Mouse (Mus musculus): Measurements from ENCODE around the gene Nrcam. TPM values are rescaled to one million over a fixed set of nuclear protein-coding genes. Genes with fewer than 3 reads are reported as not detected.
"Not testable (repeated sequence)": the region's sequence is repeated elsewhere in the genome, so short reads cannot be mapped to it uniquely, and the experiment has no call there.

Gene Nrcam
- 83.7 and 91.2 TPM in 2 replicates for polyA plus RNA-seq (2015; fragmentation: Nextera tagmentation; extraction: Ambion mirVana)

DNA sequence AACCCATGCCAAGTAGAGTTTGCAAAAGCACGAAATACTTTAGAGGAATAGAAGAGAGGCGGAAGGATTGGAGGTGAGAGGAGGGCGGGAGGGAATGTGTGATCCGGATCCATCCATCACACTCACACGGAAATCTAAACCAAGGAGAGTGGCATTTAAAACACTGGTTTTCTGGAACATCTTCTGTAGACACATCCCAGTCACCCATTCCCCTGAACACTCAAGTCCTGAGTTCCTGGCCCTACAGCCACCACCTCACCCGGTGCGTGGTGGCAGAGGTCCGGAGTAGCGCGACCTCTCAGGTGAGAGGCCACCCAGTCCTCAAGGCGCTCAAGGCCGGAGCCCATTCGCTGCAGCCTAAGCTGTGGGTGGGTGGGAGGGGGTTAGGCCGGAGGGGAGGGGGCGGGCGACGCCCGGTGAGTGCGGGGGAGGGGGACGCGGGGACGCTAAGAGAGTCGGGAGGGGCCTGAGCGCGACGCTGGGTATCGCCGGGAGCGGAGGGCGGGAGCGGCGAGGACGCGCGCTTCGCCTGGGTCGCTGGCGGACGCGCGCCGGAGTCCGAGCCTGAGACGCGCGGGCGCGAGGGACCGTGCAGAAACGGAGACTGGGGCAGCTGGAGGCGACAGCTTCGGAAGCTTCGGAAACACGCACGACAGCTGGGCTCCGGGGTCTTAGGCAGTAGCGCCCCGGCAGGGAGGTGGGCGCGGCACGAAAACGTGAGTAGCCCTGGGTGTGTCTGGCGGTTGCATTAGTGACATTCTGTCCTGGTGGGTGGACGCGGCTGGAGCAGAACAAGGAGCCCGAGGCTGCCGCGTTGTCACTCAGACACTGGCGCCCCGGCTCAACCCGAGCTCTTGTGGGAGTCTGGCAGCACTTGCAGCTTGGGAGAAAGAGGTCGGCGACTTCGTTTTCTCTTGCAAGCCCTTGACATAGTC, at the start of gene Nrcam:
Gene Nrcam (plus strand): TSS at position 505 of the 935 bp plus-strand sequence.
- H3K9ac ChIP-seq: peak within 1 kb of the TSS; percentile 88
- ATAC-seq: peak; percentile 76

DNA sequence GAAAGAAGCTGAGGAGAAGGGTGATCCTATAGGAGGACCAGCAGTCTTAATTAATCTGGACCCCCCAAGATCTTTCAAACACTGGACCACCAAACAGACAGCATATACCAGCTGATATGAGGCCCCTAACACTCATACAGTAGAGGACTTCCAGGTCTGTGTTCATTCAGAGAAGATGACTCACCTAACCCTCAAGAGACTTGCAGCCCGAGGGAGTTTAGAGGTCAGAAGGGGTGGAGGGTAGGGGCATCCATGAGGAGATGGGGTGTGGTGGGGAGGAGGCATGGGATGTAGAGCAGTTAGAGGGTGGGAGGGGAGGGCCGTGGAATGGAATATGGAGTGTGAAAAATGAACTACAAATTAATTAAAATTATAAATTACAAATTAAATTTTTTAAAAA, 48.5 kb upstream of the Nrcam start:
- ATAC-seq; H3K27me3 ChIP-seq; H3K4me1 ChIP-seq; H3K9me3 ChIP-seq (replicated peaks); H3K4me3 ChIP-seq; H3K4me2 ChIP-seq; H3K27ac ChIP-seq; H3K9ac ChIP-seq: not testable (repeated sequence)
- peaks cover 10% of the 10 kb centered on the region for H3K36me3 ChIP-seq (ENCODE audit: poor library complexity, severe bottlenecking)
- WGBS: 85% methylated on average over 2 of the region's 2 CpGs

More for the DNA sequence above, at the start of gene Nrcam:
- WGBS: 2% methylated on average over 72 of the region's 74 CpGs
- Histone ChIP-seq H3K36me3 (ENCODE audit: poor library complexity, severe bottlenecking) (no peaks in the 10 kb centered on the region), H3K4me3 (peak within 1 kb of the TSS; percentile 86), H3K4me2 (peak within 1 kb of the TSS; percentile 83), H3K9me3 (replicated peaks) (no peaks in the 10 kb centered on the region), H3K27ac (peak within 1 kb of the TSS; percentile 92), H3K4me1 (peaks cover 35% of the 10 kb centered on the region), H3K27me3 (no peaks in the 10 kb centered on the region)

DNA sequence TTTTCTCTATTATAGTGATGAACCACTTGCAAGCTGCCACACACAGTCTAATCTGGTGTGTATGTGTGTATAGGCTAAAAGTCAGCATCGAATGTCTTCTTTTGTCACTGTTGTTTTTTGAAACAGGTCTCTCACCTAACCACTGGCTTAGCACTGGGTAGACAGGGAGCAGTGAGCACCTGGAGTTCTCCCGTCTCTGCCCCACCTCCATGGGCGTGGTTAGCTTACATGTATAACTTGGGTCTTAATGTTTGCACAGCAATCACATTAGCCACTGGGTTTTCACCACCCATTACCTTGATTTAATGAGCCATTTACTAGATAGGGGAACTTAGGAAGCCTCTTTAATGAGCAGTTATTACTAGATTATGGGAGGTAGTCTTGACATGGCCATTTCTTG, 47.2 kb upstream of the Nrcam start:
- Histone ChIP-seq H3K4me3 (no peak overlapping the region), H3K4me1 (no peaks in the 10 kb centered on the region), H3K27me3 (no peaks in the 10 kb centered on the region), H3K36me3 (ENCODE audit: poor library complexity, severe bottlenecking) (peaks cover 10% of the 10 kb centered on the region), H3K4me2 (no peak overlapping the region), H3K27ac (no peak overlapping the region), H3K9me3 (replicated peaks) (no peaks in the 10 kb centered on the region), H3K9ac (no peak overlapping the region)
- ATAC-seq: no peak
- 90% methylated on average over 3 of the region's 3 CpGs for WGBS

DNA sequence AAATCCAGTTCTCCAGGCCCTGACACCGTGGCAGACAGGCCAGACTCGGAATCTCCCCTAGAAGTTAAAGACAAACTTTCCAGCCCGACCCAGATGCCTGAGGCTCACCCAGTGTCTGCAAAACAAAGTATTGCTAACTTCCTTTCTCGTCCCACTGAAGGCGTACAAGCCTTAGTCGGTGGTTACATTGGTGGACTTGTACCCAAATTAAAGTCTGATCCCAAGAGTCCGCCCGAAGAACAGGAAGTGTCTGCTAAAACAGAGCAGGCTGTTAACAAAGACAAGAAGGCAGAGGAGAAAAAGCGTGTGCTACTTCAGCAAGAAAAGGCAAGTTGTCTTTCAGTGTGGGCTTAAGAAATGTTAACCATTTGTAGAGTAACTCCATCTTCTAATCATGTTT, 45.3 kb upstream of the Nrcam start:
- no peak overlapping the region for H3K4me3 ChIP-seq
- H3K9me3 ChIP-seq (replicated peaks): no peaks in the 10 kb centered on the region
- H3K9ac ChIP-seq: no peak overlapping the region
- no peak overlapping the region for H3K27ac ChIP-seq
- no peaks in the 10 kb centered on the region for H3K27me3 ChIP-seq
- 88% methylated on average over 9 of the region's 9 CpGs for WGBS
- H3K4me2 ChIP-seq: no peak overlapping the region
- no peak for ATAC-seq
- H3K36me3 ChIP-seq (ENCODE audit: poor library complexity, severe bottlenecking): peaks cover 10% of the 10 kb centered on the region
- no peaks in the 10 kb centered on the region for H3K4me1 ChIP-seq

DNA sequence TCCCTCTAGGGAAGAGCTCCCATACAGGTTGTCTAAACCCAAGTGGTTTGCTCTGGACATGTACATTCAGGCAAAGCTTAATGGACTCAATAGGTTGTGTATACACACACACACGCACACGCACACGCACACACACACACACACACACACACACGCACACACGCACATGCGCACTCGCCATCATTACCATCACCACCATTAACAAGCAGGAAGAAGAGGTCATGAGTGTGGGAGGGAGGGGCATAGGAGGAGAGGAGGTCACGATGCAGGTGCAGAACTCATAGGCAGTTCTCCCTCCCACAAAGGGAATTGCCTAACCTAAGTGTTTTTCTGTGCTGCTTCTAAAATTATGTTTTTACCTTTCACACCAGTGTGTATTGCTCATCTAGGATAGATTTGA, 41.7 kb upstream of the Nrcam start:
- Histone ChIP-seq H3K9ac (no peak overlapping the region), H3K4me2 (no peak overlapping the region), H3K4me3 (no peak overlapping the region), H3K9me3 (replicated peaks) (no peaks in the 10 kb centered on the region), H3K36me3 (ENCODE audit: poor library complexity, severe bottlenecking) (peaks cover 21% of the 10 kb centered on the region), H3K27me3 (no peaks in the 10 kb centered on the region), H3K27ac (no peak overlapping the region), H3K4me1 (no peaks in the 10 kb centered on the region)
- WGBS: 95% methylated on average over 8 of the region's 8 CpGs
- no peak for ATAC-seq

DNA sequence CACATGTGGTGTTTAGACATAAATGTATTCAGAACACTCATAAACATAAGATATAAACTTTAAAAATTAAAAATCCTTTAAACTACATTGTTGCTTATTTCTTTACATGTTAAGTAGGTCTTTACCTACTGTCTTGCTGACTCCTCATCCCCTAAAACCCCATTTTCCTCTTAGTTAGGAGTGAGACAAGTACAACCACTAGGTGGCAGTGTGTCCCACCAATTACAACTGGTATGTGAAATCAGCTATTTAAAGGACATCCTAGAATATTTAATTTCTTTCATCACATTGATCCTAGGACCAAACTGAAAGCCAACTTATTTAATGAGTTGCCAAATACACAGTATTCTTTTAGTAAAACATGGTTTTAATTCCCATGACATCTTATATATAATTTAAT, 36.4 kb upstream of the Nrcam start:
- no peak overlapping the region for H3K27ac ChIP-seq
- no peak overlapping the region for H3K4me3 ChIP-seq
- no peak overlapping the region for H3K9ac ChIP-seq
- no peaks in the 10 kb centered on the region for H3K27me3 ChIP-seq
- peaks cover 20% of the 10 kb centered on the region for H3K36me3 ChIP-seq (ENCODE audit: poor library complexity, severe bottlenecking)
- ATAC-seq: peak; percentile 74; the same call in 1 of the 2 replicates
- H3K4me1 ChIP-seq: no peaks in the 10 kb centered on the region
- H3K9me3 ChIP-seq (replicated peaks): no peaks in the 10 kb centered on the region
- no peak overlapping the region for H3K4me2 ChIP-seq

DNA sequence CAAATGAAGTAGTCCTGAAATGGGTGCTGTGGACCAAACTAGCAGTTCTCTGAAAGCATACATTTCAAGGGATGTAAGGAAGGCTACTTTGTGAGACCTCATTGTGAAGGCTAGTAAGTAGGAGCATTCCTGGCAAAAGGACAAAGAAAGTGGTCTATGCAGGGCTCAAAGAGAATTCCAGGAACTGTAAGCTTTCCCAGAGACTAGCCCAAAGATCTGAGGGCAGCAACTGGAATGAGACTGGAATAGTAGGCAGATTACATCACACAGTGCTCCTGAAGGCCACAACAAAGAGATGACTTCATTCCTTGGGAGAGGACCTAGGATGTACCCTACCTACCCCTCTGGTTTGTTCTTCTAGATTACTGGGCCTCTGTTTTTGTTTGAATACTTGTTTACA, 27.9 kb upstream of the Nrcam start:
- no peaks in the 10 kb centered on the region for H3K9me3 ChIP-seq (replicated peaks)
- no peaks in the 10 kb centered on the region for H3K27me3 ChIP-seq
- no peak for ATAC-seq
- H3K4me2 ChIP-seq: no peak overlapping the region
- H3K36me3 ChIP-seq (ENCODE audit: poor library complexity, severe bottlenecking): peaks cover 36% of the 10 kb centered on the region
- no peak overlapping the region for H3K9ac ChIP-seq
- H3K27ac ChIP-seq: no peak overlapping the region
- no peaks in the 10 kb centered on the region for H3K4me1 ChIP-seq
- no peak overlapping the region for H3K4me3 ChIP-seq

DNA sequence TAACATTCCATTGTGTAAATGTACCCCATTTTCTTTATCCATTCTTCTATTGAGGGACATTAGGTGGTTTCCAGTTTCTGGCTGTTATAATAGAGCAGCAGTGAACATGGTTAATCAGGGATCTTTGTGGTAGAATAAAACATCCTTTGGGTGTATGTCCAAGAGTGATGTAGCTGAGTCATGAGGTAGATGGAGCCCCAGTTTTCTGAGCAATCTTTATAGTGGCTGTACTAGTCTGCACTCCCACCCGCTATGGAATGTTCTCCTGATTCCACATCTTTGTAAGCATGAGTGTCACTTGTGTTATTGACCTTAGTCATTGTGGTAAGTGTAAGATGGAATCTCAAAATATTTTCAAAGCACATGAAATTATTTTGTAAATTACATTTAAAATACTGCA, 24.7 kb upstream of the Nrcam start:
- ATAC-seq: no peak
- no peaks in the 10 kb centered on the region for H3K27me3 ChIP-seq
- H3K9me3 ChIP-seq (replicated peaks): no peaks in the 10 kb centered on the region
- no peak overlapping the region for H3K9ac ChIP-seq
- 89% methylated on average over 1 of the region's 1 CpGs for WGBS
- H3K4me3 ChIP-seq: no peak overlapping the region
- H3K4me2 ChIP-seq: no peak overlapping the region
- H3K4me1 ChIP-seq: no peaks in the 10 kb centered on the region
- H3K27ac ChIP-seq: no peak overlapping the region
- peaks cover 44% of the 10 kb centered on the region for H3K36me3 ChIP-seq (ENCODE audit: poor library complexity, severe bottlenecking)

DNA sequence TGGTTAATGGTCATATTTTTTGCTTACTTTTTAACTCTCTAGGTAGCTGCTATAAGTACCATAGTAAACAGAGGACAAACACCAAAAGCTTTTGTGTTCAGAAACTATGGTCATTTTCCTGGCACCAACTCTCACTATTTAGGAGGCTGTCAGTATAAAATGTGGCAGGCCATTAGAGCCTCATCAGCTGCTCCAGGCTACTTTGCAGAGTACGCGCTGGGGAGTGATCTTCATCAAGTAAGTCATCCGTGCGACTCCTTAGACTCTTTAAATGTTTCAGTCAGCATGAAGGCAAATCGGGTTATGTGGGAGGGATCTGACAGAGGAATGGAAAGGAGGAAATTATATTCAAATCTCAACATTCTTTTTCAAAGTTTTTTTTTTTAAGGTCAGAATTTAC, 23.8 kb upstream of the Nrcam start:
- Histone ChIP-seq H3K4me1 (no peaks in the 10 kb centered on the region), H3K9ac (no peak overlapping the region), H3K27ac (no peak overlapping the region), H3K9me3 (replicated peaks) (no peaks in the 10 kb centered on the region), H3K4me2 (no peak overlapping the region), H3K27me3 (no peaks in the 10 kb centered on the region), H3K36me3 (ENCODE audit: poor library complexity, severe bottlenecking) (peaks cover 44% of the 10 kb centered on the region), H3K4me3 (no peak overlapping the region)
- 80% methylated on average over 5 of the region's 5 CpGs for WGBS
- ATAC-seq: no peak

DNA sequence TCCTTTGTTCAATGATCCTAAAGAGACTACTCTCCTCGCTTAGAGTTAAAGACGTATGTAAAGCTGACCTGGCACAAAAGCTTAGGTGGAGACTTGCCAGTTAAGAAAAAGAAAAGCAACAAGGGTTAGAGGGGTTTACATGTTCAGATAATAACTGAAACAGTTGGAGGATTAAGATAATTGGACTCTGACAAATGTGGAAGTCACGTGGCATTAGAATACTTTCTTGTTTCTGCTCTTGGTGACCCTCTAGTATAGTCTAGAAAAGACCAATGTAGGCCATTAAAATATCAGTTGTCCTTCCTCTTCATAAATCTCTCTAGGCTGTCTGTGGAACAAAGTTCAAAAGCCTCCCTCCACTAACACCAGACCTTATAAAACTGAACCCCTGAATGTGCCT, 20.5 kb upstream of the Nrcam start:
- Histone ChIP-seq H3K27ac (no peak overlapping the region), H3K9me3 (replicated peaks) (no peaks in the 10 kb centered on the region), H3K4me2 (no peak overlapping the region), H3K4me1 (no peaks in the 10 kb centered on the region), H3K9ac (no peak overlapping the region), H3K36me3 (ENCODE audit: poor library complexity, severe bottlenecking) (peaks cover 34% of the 10 kb centered on the region), H3K27me3 (no peaks in the 10 kb centered on the region), H3K4me3 (no peak overlapping the region)
- 87% methylated on average over 3 of the region's 3 CpGs for WGBS
- no peak for ATAC-seq

DNA sequence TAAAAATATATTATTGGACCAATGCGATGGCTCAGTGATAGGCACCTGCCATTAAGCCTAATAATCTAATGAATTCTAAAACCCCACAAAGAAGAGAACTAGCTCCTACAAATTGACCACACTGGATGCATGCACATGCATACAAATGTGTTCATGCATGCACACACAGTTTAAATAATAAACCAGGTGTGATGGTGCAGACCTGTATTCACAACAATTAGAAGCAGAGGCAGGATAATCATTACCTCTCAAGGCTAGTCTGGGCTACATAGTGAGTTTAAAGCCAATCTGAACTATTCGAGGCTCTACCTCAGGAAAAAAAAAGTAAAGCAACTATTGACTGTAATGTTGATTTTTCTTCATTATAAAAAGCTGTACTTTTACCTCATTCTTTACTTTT, 13.5 kb upstream of the Nrcam start:
- Histone ChIP-seq H3K9ac (no peak overlapping the region), H3K36me3 (ENCODE audit: poor library complexity, severe bottlenecking) (peaks cover 23% of the 10 kb centered on the region), H3K9me3 (replicated peaks) (no peaks in the 10 kb centered on the region), H3K4me2 (no peak overlapping the region), H3K27ac (no peak overlapping the region), H3K4me3 (no peak overlapping the region), H3K4me1 (no peaks in the 10 kb centered on the region), H3K27me3 (no peaks in the 10 kb centered on the region)
- no peak for ATAC-seq
- WGBS: 91% methylated on average over 2 of the region's 2 CpGs

DNA sequence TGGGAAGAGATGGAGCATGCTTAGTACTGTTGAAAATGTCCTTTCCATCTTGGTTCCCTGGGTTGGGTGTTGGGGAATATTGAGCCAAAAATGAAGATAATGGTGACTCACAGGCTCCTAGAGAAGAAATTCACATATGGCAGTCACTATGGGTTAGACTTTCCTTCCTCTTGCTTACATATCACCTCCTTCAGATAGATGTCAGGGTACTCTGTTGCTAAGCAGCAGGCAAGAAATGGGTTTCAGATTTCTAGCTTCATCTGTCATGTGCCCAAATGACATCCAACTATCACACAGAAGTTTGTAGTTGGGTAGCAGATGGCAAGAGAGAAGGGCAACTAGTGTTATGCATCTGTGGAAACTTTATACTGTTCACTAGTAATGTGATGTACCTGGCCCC, 3.6 kb upstream of the Nrcam start:
- no peaks in the 10 kb centered on the region for H3K27me3 ChIP-seq
- H3K36me3 ChIP-seq (ENCODE audit: poor library complexity, severe bottlenecking): no peaks in the 10 kb centered on the region
- no peak overlapping the region for H3K4me2 ChIP-seq
- no peak overlapping the region for H3K9ac ChIP-seq
- H3K4me3 ChIP-seq: no peak overlapping the region
- no peak overlapping the region for H3K27ac ChIP-seq
- no peaks in the 10 kb centered on the region for H3K9me3 ChIP-seq (replicated peaks)
- peaks cover 3% of the 10 kb centered on the region; the same call in 1 of the 2 replicates for H3K4me1 ChIP-seq
- no peak for ATAC-seq

DNA sequence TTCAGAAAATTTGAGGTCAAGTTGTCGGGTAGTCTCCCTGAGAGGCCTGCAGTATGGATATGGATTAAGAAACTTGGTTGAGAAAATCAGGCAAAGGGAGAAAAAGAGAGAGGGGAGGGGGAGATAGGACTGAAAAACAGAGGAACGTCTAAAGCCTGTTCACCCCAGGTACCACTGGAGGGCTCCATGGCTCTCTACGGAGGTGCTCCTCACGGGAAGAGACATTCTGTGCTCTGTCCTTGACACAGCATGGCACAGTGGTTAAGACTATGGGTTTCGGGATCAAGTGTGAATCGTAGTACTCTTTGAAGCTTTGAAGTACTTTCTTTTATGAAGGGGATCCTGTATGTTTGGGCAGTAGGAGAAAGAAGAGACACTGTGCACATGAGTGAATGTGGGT, 1.2 kb upstream of the Nrcam start:
- Histone ChIP-seq H3K9ac (no peak overlapping the region), H3K4me3 (no peak overlapping the region), H3K36me3 (ENCODE audit: poor library complexity, severe bottlenecking) (no peaks in the 10 kb centered on the region), H3K4me1 (peaks cover 25% of the 10 kb centered on the region), H3K4me2 (no peak overlapping the region), H3K27ac (no peak overlapping the region), H3K27me3 (no peaks in the 10 kb centered on the region), H3K9me3 (replicated peaks) (no peaks in the 10 kb centered on the region)
- WGBS: 26% methylated on average over 6 of the region's 6 CpGs
- no peak for ATAC-seq

Measured in forebrain, embryonic 13.5 days (tissue).